Mouse (Mus musculus) cerebellum, adult 9-11 months (tissue): ENCODE results near the gene Tnfrsf18.

Experiments used
- DNase-seq: peaks from one replicate; pipeline ENCODE4 v3.0.0; 2022

Tnfrsf18 gene

DNA sequence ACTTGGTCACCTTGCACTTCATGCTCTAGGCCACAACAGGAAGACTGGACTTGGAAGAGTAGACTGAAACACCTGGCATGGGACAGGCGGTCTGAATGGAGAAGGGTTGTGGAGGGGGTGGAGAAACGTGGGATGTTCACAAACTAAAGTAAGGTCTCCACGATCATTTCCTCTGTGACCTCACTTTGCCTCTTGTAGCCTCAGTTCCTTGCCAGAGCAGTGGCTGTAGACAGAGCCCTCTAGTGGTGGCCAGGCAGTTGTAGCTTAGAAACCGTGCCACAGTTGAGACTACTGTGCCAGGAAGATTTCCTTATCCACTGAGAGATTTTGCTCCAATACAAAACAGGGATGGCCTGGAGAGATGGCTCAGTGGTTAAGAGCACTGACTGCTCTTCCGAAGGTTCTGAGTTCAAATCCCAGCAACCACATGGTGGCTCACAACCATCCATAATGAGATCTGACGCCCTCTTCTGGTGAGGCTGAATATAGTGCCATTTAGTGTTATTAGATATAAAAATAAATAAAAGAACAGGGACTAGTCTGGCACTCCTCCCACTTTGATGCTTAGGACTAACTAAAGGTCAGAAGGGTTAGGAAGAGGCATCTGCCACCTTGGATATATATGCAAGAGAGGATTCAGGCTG, 7.6 kb downstream of the Tnfrsf18 start:
- peak; percentile 60 for DNase-seq

DNA sequence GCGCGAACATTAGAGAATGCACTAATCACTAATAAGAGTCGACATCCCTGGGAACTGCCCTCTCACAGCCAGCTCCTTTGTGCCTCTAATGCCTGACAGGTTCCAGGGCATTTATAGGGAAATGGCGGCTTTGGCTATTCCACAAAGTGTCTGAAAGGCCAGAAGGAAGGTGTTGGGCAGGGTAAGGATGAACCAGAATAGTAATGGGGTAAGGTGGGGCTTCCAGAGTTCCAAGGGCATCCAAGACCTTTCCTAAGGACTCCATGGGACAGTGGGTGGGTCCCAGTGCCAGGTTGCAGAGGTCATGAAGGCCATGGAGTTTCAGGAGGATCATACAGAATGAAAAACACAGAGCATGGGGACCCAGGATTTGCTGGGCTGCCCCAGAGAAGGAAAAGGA, 8.3 kb downstream of the Tnfrsf18 start:
- DNase-seq: no peak

DNA sequence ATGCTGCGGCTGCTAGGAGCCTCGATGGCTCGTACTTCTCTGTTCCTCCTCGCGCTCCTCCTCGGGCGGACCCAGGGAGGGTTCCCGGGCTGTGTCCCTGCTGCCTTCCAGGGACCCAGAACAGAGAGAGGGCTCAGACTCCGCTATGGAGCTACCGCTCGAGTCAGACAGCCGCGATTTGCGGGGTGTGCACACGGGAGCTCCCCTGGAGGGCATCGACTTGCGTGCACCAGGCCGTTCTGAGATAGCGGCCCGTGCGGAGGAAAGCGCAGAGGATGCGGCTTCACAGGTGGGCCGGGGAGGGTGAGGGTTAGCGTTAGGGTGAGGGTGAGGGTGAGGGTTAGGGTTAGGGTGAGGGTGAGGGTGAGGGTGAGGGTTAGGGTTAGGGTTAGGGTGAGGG, 8.9 kb downstream of the Tnfrsf18 start:
- no peak for DNase-seq

DNA sequence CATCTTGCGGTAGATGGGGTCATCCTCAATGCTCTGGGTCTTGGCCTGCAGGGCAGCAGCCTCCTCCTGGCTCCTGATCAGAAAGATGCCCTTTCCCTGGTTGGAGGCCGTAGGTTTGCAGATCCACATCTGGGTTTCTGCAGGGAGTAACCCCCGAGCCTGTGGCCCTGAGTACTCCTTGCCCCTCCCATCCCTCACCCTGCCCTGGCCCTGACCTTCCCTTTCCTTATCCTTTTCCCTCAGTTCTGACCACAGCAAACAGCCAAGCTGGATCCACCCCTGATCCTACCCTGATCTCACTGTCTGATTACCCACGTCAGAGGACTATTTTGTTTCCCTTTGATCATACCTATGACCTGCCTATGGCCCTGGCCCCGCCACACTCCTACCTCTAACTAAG, 18.8 kb downstream of the Tnfrsf18 start:
- DNase-seq: no peak

DNA sequence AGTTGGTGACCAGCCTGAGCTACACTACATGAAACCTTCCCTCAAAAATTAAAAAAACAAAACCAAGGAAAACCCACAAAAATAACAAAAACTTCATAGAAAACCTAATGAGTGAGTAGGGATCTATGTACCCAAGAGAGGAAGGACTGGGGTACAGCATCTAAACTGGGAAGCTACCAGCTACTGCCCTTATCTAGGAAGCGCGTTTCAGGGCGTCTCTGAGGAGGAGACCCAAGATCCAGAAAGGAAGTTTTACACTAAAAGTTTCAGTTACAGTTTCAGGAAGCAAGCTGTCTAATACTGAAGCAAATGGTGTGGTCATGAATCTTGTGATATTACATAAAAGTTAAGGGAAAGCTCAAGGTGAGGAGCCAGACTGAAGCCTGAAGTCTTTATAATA, 23.8 kb downstream of the Tnfrsf18 start:
- no peak for DNase-seq

DNA sequence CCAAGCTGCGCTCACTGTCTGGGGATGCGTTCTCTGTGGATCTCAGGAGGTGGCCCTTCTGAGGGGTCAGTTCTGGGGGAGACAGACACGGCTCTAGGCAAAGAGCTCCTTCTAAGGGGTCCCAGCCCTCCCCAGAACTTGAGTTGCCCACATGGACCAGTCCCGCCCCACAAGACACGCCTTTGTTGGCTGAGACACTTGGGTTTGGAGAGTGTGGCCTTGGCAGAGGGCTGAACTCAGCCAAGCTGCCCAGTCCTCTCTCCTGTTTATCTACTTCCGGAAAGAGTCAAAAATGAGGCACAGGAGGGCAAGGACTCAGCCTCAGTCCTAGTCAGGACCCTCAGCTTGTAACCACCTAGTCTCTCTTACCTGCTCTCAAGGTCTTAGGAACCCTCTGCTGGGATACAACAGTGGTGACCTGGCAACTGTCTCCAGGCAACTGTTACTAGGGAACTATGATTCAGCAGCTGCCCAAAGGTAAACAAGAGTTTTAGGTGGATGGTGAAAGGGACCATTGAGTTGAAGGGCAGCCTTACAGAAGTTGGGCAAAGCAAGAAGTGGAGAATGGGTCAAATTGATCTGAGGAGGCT, 24.5 kb downstream of the Tnfrsf18 start:
- no peak for DNase-seq

DNA sequence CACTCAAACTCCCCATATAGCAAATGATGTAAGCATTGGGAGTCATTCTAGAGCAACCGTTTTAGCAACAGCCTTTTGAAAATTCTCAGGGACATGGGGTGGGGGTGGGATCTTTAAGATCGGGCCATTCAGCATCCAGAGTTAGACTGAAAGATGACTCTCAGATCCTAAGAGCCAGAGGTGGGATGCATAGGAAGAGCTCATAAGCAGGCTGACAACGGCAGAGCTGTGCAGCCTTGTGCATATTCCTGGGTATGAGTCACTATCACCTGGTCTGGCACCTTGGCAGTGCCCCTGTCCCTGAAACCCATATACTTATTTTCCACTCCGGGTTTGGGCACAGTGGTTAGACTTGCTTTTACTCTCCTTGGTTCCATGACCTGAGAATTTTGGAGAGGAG, 27.1 kb downstream of the Tnfrsf18 start:
- no peak for DNase-seq

DNA sequence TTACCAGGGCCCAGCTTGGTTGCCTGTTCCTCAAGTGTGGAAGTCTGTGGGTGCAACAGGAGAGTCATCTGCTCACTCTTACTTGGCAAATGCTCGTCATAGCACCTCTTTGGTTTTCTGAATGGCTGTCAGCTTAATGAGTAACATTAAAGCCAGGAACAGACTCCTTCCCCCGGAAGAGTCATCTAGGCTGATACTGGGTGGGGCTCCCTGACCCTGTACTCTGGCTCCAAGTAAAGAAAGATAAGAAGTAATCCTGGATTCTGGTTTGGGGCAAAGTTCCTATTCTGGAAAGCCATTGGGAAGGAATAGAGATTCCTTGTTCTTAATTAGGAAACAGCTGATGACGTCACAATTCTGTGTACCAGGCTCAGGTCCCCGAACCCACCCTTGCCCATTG, 28.2 kb downstream of the Tnfrsf18 start:
- DNase-seq: no peak

DNA sequence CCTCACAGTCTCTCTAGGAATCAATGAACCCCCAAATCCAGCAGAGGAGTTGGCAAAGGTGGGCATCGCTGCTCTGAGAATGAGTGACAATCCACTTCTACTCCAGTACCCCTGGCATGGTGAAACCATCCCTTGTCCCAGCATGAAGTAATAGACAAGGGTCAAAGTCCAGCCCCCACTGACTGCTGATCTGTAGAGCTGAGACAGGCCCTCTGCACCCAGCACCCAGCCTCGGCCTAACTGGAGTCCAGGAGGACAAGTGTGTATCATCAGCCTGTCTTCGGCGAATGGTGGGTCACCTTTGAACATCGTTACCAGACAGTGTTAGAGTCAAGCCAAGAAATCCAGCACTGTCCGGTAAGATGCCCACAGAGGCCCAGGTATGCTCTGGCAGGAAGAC, 28.6 kb downstream of the Tnfrsf18 start:
- no peak for DNase-seq

DNA sequence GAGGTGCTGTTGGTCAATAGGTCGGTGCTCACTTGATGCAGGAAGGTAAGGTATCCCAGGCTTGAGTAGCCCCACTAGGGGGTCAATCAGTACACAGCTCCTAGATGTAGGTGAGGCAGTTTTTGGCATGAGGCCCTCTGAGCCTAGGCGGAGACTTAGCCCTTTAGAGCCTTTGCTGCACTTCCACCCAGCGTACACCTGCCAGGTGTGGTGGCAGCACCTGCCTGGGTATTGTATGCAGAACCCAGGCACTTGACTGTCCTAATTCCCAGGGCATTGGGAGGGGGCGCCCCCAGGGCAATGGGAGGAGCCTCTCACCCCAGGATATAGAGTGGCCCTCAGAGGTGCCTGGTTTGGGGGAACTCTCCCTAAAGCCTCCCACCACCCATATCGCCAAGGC, 29.2 kb downstream of the Tnfrsf18 start:
- no peak for DNase-seq

DNA sequence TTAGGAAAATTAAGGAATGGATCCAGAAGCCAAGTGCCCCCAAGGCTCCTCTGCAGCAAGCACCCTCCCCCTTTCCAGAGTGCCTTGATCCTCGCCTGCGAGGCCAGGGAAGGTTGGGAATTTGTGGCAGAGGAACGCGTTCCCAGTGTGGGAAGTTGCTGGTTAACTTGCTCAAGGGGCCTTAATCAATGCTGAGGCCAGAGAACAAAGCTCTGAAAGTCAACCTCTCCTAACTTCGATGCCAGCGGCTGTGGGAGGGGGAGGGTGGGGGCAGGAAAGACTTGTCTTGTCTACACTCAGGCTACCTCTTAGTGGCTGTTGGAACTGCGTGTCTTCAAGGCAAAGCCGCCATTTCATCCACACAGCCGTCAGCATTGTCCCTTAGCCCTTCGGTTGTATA, 31.7 kb downstream of the Tnfrsf18 start:
- DNase-seq: no peak

DNA sequence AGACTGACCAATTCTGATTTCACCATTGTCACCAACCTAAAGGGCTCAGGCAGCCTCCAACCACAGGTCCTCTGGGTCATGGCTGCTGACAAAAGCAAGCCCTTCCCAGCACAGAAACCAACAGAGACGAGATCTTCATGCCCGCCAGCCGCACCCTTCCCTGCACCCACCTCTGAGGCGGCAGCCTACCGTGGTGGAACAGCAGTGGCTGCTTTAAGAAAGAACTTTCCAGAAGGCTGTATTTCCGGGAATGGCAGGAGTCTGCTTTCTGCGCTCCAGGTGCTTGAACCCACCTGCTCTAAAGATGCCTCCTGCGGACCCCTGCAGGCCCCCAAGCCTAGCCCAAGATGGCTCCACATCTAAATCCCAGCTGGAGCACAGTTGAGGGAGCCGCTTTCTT, 32.9 kb downstream of the Tnfrsf18 start:
- no peak for DNase-seq

DNA sequence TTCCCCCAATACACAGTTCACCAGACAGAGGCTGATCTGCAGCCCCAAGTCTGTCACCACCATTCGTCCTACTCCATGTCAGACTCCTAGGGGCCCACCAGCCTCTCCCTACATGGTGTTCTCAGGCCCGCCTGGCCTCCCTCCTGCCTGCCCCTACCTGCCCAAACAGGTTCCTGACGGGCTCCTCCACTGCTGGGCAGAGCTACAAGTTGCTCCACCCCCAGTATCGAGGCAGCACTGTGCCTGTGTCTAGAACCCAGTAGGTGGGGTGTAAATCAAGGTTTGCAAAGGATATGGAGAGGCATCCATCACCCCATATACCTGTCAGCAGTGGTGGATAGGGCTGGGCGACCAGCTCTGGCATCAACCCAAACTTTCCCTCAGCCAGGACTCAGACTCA, 33.3 kb downstream of the Tnfrsf18 start, which contains the start of gene Ttll10:
TSS of gene Ttll10 (minus strand) at position 154 of the 400 bp plus-strand sequence.
- no peak for DNase-seq

DNA sequence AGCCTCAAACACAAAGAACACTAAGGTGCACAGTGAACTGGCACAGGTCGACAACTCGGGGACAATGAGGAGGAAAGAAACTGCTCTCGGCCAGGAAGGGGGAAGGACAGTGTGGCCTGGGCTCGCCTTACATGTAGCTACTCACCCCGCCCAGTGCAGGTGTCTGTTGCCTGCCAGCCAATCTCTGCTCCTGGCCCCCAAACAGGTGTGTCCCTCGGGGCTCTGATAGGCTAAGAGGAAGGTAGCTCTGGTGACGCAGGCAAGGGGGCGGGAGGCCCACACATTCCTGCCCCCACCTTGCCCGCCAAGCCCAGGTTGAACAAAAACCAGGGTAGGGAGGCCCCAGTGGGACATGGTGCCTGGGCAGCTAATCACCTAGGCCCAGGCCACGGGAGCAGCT, 33.7 kb downstream of the Tnfrsf18 start:
- no peak for DNase-seq

DNA sequence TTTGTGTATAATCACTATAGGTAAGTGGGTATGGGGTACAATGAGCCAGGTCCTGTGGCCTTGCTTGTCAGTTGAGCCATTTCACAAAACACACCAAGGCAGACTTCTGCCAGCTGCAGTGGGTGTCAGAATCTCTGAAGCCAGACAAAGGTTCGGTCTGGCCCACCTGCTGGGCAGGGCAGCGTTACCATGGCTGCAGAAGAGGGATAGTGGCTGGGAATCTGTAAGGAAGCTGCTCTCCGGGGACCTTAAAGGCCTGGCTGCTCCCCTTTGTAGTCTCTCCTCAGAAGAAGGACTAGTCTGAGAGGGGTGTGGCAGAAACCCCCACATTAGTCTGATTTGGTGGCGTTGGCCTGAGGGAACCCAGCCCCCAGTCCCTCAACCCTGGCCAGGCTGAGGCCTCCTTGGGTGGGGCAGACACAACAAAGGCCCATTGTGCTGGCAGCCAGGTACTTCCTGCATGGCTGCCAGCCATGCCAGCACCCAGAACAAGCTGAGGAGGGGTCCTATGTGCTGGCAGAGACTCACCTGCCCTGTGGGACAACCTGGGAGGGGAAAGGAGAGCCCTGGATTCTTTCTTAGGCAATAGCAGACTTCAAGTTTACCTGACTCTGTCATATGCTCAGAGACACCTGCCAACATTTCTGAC, 38.0 kb downstream of the Tnfrsf18 start:
- DNase-seq: no peak

DNA sequence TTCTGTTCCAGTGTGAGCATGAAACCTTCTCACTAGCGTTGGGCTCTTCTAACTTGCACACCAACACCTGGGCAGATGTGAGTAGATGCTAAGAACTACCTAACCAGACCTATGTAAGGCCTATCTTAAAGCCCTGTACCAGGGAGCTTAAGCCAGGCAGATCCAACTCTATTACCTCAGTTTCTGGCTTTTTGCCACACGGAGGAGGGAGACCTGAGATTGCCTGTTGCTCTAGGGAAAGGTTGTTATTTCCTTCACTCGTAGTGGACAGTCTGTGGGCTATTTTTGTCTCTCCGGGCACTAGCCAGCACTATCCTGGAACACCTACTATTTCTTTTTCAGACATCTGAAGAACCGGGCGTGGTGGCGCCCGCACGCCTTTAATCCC, 38.5 kb downstream of the Tnfrsf18 start:
- DNase-seq: no peak

DNA sequence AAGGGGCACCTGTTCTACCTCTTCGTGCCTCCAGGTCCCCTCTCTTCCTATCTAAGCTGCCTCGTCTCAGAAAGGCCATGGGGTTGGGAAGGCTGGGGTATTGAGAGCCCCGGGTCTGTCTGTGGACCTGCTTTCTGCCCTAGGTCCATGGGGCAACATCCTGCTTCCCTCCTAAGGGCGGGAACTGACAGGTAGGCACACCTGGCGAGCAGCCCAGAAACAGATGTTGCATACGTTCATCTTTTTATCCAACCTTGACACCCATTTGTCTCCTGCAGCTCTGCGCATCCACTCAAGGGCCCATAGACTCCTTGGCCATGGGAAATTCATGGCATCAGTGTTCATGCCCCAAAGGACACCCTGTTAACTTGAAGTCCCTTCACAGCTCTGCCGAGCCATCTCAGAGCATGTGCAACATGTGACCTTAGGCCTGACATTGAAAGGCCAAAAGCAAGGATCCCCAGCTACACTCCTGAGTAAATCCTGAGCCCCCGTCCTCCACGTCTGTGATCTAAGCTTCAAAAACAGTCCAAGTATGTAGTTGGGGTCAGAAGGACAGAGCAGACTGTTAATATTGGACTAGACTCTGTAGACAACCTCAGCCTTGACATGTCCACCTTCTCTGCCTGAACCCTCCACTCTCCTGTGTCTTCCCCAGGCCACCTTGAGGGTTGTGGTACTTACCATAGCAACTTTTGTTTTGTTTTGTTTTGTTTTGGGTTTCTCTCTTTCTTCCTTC, 39.4 kb downstream of the Tnfrsf18 start:
- DNase-seq: no peak

DNA sequence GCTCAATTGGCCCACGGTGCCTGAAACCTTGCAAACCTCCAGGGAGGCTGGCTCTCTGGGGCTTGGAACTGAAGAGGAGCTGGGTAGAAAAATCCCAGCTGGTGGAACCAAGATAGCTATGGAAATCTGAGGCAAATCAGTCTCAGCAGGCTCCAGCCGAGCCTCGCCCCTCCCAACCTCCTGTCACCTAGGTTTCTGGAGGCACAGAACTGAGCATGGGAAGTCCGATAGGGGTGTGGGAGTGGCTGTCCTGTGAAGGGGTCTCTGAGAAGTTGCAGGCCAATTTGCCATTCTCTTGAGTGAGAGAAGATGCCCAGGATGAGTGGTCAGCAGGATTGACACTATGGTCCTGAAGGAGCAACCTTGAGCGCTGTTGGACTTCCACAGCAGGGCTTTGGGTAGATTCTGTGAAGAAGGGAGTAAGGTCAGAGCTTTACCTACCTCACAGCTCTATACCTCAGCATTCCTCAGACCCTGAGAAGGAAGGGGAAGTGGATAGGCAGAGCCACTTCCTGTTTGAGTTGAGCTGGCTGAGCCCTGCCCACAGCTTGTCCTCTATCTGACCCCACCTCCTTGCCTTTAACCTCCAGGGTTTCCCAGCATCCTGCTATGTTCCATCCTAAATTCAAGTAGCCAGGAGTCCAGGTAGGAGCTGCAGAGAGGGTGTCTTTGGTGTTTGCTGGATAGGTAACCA, 41.4 kb downstream of the Tnfrsf18 start:
- no peak for DNase-seq

DNA sequence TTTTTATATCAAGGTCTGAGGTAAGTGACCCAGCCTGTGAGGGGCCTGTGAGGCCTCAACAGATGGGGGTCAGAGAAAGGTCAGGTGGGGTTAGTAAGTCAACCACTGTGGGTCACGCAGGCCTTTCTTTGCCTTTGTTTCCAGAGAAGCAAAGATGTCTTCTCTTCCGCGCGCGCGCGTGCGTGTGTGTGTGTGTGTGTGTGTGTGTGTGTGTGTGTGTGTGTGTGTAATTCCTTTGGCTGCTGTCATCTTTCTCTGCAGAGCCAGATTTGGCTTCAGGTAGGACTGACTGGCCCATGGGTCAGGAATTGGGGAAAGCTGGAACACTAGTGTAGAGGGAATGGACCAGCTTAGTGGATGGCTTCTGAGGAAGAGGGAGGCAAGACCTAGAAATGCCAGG, 43.7 kb downstream of the Tnfrsf18 start:
- no peak for DNase-seq

DNA sequence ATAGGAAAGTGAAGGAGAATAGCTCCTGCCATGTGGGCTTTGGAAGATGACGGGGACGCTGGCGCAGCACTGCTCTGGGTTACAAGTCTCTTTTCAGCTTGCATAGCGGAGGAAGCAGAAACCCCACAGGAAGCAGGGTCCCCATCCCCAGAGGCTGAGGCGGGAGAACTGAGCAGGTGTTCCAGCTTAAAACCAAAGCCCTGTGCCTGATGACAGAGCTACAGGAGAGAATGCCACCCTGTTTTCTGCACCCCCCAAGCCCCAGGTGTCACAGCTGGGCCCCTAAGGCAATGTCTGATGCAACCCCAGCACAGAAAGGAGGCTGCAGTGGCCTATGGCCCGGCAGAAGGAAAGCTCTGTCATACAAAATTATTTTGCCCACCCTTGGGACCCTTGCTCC, 44.3 kb downstream of the Tnfrsf18 start:
- no peak for DNase-seq

DNA sequence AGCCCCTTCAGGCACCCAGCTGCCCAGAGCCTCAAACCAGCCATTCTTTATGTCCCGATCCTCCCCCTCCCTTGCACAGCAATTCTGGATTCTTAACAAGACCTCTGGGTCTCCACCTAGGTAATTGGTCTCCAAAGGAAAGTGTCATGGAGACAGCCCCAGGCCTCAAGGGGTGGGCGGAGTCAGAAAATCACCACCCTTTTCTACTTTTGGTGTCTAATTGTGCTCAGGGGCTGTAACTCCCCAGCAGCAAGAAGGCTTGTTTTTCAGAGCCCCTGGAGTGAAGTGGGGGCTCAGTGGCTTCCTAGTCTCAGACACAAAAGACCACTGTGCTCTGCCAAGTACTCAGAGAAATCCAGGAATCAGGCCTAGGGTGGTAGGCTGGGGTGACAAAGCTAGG, 44.8 kb downstream of the Tnfrsf18 start:
- no peak for DNase-seq

DNA sequence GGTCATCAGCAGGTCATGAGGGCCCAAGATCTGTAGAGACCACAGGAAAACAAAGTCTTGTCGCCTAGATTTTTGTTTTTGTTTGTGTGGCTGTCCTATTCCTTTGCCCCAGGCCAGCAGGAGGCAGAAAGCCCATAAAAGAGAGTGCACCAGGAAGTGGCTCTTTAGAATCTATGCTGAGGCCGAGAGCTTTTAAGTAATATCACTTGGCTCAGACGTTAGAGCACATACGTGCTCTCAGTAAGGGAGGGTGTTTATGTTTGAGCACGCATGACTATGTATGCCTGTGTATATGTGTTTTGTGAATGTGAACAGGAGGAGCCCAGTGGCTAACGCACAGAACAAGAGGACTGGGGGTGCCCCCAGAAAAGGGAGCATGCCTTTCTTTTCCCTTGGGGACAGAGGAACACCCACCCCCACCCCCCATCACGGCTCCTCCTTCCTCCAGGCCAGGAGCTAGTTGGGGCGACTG, 51.0 kb downstream of the Tnfrsf18 start:
- no peak for DNase-seq
